Mouse (Mus musculus): ENCODE measurements around the gene Cetn2. TPM values are rescaled to one million over a fixed set of nuclear protein-coding genes. Genes with fewer than 3 reads are reported as not detected.

Cetn2 gene
- polyA plus RNA-seq (2017; shearing (Covaris generic)), result 69.4 TPM

DNA sequence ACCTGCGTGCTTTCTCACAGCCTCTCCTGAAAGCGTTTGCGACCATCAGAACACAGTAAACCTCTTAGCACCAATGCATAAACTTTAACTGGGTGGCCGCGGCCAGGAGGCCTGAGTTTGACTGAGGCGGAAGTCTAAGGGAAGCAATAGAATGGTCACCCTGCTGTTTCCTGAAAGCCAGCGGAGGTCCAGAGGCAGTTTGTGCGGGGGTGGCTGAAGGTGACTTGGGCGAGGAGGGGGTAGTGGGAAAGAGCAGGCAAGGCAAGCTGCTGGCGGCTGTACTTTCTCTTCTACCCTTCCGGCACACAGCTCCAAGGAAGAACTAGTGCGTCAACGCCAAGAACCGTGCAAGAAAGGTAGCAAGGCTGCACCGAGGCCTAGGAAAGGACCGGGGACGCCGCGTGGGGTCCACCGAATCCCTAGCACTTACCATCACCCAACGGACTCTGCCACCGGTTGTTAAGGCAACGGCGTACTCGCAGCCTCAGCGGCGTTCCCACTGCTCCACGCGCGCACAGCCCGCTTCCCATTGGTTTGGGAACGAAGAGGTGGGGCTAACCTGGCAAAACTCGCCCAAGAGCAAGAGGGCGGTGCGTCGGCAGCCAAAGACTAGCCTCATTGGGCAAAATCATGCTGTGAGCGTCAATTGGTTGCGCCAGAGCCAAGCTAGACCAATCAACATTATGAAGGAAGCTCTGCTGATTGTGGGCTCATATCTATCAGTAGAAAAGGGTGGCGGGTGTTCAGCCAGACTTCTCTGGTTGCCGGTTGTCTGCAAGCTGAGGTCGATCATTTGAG is at the start of gene Cetn2, which contains the start of gene Nsdhl:
Gene Cetn2, minus strand, starts transcription at position 528 of the 798 bp plus-strand sequence.
Gene Nsdhl, plus strand, starts transcription at position 674 of the 798 bp plus-strand sequence.

Other genes with a start within 250 kb of the Cetn2 start
- not detected for gene Gabrq, start 93.2 kb downstream of the Cetn2 start, polyA plus RNA-seq (2017; shearing (Covaris generic))
- 13.7 TPM for gene Nsdhl, start 146 bp upstream of the Cetn2 start, polyA plus RNA-seq (2017; shearing (Covaris generic))
- 0.53 TPM for gene Zfp185, start 68.9 kb upstream of the Cetn2 start, polyA plus RNA-seq (2017; shearing (Covaris generic))
- gene Pnma5, start 118.7 kb upstream of the Cetn2 start, polyA plus RNA-seq (2017; shearing (Covaris generic)), result not detected
- not detected for gene Pnma3, start 146.4 kb upstream of the Cetn2 start, polyA plus RNA-seq (2017; shearing (Covaris generic))
- gene Xlr4a, start 164.1 kb upstream of the Cetn2 start, polyA plus RNA-seq (2017; shearing (Covaris generic)), result 57.4 TPM
- gene Xlr3a, start 178.7 kb upstream of the Cetn2 start, polyA plus RNA-seq (2017; shearing (Covaris generic)), result 1.7 TPM
- gene Gm14685, start 198.6 kb upstream of the Cetn2 start, polyA plus RNA-seq (2017; shearing (Covaris generic)), result 0.17 TPM
- gene Xlr5b, start 230.4 kb upstream of the Cetn2 start, polyA plus RNA-seq (2017; shearing (Covaris generic)), result not detected
- not detected for gene DXBay18, start 231.0 kb upstream of the Cetn2 start, polyA plus RNA-seq (2017; shearing (Covaris generic))

Data from naive thymus-derived CD4-positive, alpha-beta T cell, adult 5 months (primary cell).